Mouse (Mus musculus): ENCODE measurements around the gene Chrna10.

DNA sequence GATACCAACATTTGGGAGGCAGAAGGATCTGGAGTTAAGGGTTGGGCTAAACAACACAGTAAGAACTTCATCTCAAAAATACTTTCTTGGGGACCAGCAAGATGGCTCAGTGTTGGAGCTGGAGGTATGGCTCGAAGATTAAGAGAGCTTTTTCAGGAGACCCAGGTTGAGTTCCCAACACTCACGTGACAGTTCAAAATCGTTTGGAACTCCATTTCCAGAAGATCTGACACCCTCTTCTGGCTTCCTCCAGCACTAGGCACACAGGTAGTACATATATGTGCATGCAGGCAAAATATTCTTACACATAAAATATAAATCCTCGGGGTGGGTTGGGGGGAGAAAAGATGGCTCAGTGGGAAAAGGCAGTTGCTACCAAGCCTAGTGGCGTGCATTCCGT is 50.3 kb downstream of the Chrna10 start:
- TF ChIP-seq CTCF (IDR thresholded peaks at IDR 0.05; ENCODE audit: low read depth, low read length) (no peak), POLR2A (IDR thresholded peaks at IDR 0.05; ENCODE audit: extremely low read depth, insufficient read depth, low read length) (no peak)

Measured in liver, adult 2 months (tissue).